Mouse (Mus musculus): Measurements from ENCODE around the gene Rgs4. TPM values are rescaled to one million over a fixed set of nuclear protein-coding genes. Genes with fewer than 3 reads are reported as not detected.
A peak's percentile ranks its signal among the peaks of the same experiment; 100 is the strongest.

The Rgs4 gene
- total and polyA plus RNA-seq, 3 experiments: 7.3 to 16.1 (median 12.4) TPM

- Histone ChIP-seq H3K27ac (peak overlapping the region; percentile 58), H3K27me3 (ENCODE audit: control insufficient read depth, insufficient read depth, low read length) (no peaks in the 10 kb centered on the region), H3K79me2 (replicated peaks; ENCODE audit: control insufficient read depth, insufficient read depth, low read length) (no peaks in the 10 kb centered on the region), H3K36me3 (ENCODE audit: control insufficient read depth, insufficient read depth, low read length) (no peaks in the 10 kb centered on the region), H3K9ac (ENCODE audit: low read depth, low read length) (no peak overlapping the region), H3K4me1 (ENCODE audit: control insufficient read depth, insufficient read depth, low read length) (no peaks in the 10 kb centered on the region), H3K4me3 (no peak overlapping the region)
- TF ChIP-seq CTCF (IDR thresholded peaks at IDR 0.05) (no peak), POLR2A (IDR thresholded peaks at IDR 0.05; ENCODE audit: insufficient read depth, low read depth, low read length) (no peak), EP300 (IDR thresholded peaks at IDR 0.05; ENCODE audit: insufficient read depth, low read depth, low read length) (no peak)
- intact Hi-C loops (cut with DNase I): no loop called here
- peak in 1 of 2 experiments; percentile 48 for DNase-seq
- WGBS: 68% methylated on average over 6 of the region's 6 CpGs
These were observed 10.2 kb downstream of the Rgs4 start for GRCm38 (mm10) chr1:169737231-169737630.

GRCm38 (mm10) chr1:169736139-169736538 is 11.3 kb downstream of the Rgs4 start:
- Histone ChIP-seq H3K9ac (ENCODE audit: low read depth, low read length) (no peak overlapping the region), H3K27ac (peak overlapping the region; percentile 54), H3K27me3 (ENCODE audit: control insufficient read depth, insufficient read depth, low read length) (no peaks in the 10 kb centered on the region), H3K4me1 (ENCODE audit: control insufficient read depth, insufficient read depth, low read length) (no peaks in the 10 kb centered on the region), H3K79me2 (replicated peaks; ENCODE audit: control insufficient read depth, insufficient read depth, low read length) (no peaks in the 10 kb centered on the region), H3K36me3 (ENCODE audit: control insufficient read depth, insufficient read depth, low read length) (no peaks in the 10 kb centered on the region), H3K4me3 (no peak overlapping the region)
- DNase-seq: no peak
- TF ChIP-seq POLR2A (IDR thresholded peaks at IDR 0.05; ENCODE audit: insufficient read depth, low read depth, low read length) (no peak), EP300 (IDR thresholded peaks at IDR 0.05; ENCODE audit: insufficient read depth, low read depth, low read length) (no peak), CTCF (IDR thresholded peaks at IDR 0.05) (no peak)
- intact Hi-C loops (cut with DNase I): no loop called here
- WGBS: 58% methylated on average over 6 of the region's 6 CpGs

GRCm38 (mm10) chr1:169730599-169731100 is 16.8 kb downstream of the Rgs4 start:
- Histone ChIP-seq H3K4me1 (ENCODE audit: control insufficient read depth, insufficient read depth, low read length) (no peaks in the 10 kb centered on the region; the same call in 1 of the 2 replicates), H3K79me2 (replicated peaks; ENCODE audit: control insufficient read depth, insufficient read depth, low read length) (no peaks in the 10 kb centered on the region), H3K27me3 (ENCODE audit: control insufficient read depth, insufficient read depth, low read length) (no peaks in the 10 kb centered on the region), H3K9ac (ENCODE audit: low read depth, low read length) (no peak overlapping the region), H3K4me3 (no peak overlapping the region), H3K36me3 (ENCODE audit: control insufficient read depth, insufficient read depth, low read length) (no peaks in the 10 kb centered on the region), H3K27ac (no peak overlapping the region)
- intact Hi-C loops (cut with DNase I): no loop called here
- DNase-seq: no peak
- TF ChIP-seq EP300 (IDR thresholded peaks at IDR 0.05; ENCODE audit: insufficient read depth, low read depth, low read length) (no peak), POLR2A (IDR thresholded peaks at IDR 0.05; ENCODE audit: insufficient read depth, low read depth, low read length) (no peak), CTCF (IDR thresholded peaks at IDR 0.05) (no peak)
- 77% methylated on average over 7 of the region's 7 CpGs for WGBS

- 54% methylated on average over 3 of the region's 3 CpGs for WGBS
- peak overlapping the region; percentile 23 for H3K27ac ChIP-seq
- no peak overlapping the region for H3K4me3 ChIP-seq
- no peak for DNase-seq
- no peak overlapping the region for H3K9ac ChIP-seq (ENCODE audit: low read depth, low read length)
- no peaks in the 10 kb centered on the region for H3K27me3 ChIP-seq (ENCODE audit: control insufficient read depth, insufficient read depth, low read length)
- TF ChIP-seq EP300 (IDR thresholded peaks at IDR 0.05; ENCODE audit: insufficient read depth, low read depth, low read length): no peak
- no peaks in the 10 kb centered on the region for H3K79me2 ChIP-seq (replicated peaks; ENCODE audit: control insufficient read depth, insufficient read depth, low read length)
- no peaks in the 10 kb centered on the region; the same call in 1 of the 2 replicates for H3K4me1 ChIP-seq (ENCODE audit: control insufficient read depth, insufficient read depth, low read length)
- intact Hi-C loops (cut with DNase I): no loop called here
- H3K36me3 ChIP-seq (ENCODE audit: control insufficient read depth, insufficient read depth, low read length): no peaks in the 10 kb centered on the region
These were observed 21.1 kb downstream of the Rgs4 start for GRCm38 (mm10) chr1:169726319-169726718.

- H3K9ac ChIP-seq (ENCODE audit: low read depth, low read length): no peak overlapping the region
- H3K27me3 ChIP-seq (ENCODE audit: control insufficient read depth, insufficient read depth, low read length): no peaks in the 10 kb centered on the region
- no peak overlapping the region for H3K27ac ChIP-seq
- TF ChIP-seq CTCF (IDR thresholded peaks at IDR 0.05): no peak
- TF ChIP-seq EP300 (IDR thresholded peaks at IDR 0.05; ENCODE audit: insufficient read depth, low read depth, low read length): no peak
- TF ChIP-seq POLR2A (IDR thresholded peaks at IDR 0.05; ENCODE audit: insufficient read depth, low read depth, low read length): no peak
- no peaks in the 10 kb centered on the region for H3K36me3 ChIP-seq (ENCODE audit: control insufficient read depth, insufficient read depth, low read length)
- intact Hi-C loops (cut with DNase I): no loop called here
- no peak for DNase-seq
- no peak overlapping the region for H3K4me3 ChIP-seq
- no peaks in the 10 kb centered on the region; the same call in 1 of the 2 replicates for H3K4me1 ChIP-seq (ENCODE audit: control insufficient read depth, insufficient read depth, low read length)
- no peaks in the 10 kb centered on the region for H3K79me2 ChIP-seq (replicated peaks; ENCODE audit: control insufficient read depth, insufficient read depth, low read length)
- 75% methylated on average over 2 of the region's 2 CpGs for WGBS
These were observed 25.6 kb downstream of the Rgs4 start for GRCm38 (mm10) chr1:169721836-169722235.

- Histone ChIP-seq H3K27ac (no peak overlapping the region), H3K27me3 (ENCODE audit: control insufficient read depth, insufficient read depth, low read length) (no peaks in the 10 kb centered on the region), H3K79me2 (replicated peaks; ENCODE audit: control insufficient read depth, insufficient read depth, low read length) (no peaks in the 10 kb centered on the region), H3K4me3 (no peak overlapping the region), H3K4me1 (ENCODE audit: control insufficient read depth, insufficient read depth, low read length) (no peaks in the 10 kb centered on the region), H3K9ac (ENCODE audit: low read depth, low read length) (no peak overlapping the region), H3K36me3 (ENCODE audit: control insufficient read depth, insufficient read depth, low read length) (no peaks in the 10 kb centered on the region)
- WGBS: 76% methylated on average over 4 of the region's 4 CpGs
- no peak for TF ChIP-seq POLR2A (IDR thresholded peaks at IDR 0.05; ENCODE audit: insufficient read depth, low read depth, low read length)
- no peak for TF ChIP-seq EP300 (IDR thresholded peaks at IDR 0.05; ENCODE audit: insufficient read depth, low read depth, low read length)
- no peak for TF ChIP-seq CTCF (IDR thresholded peaks at IDR 0.05)
- no peak for DNase-seq
- intact Hi-C loops (cut with DNase I): no loop called here
These were observed 42.9 kb downstream of the Rgs4 start for GRCm38 (mm10) chr1:169704395-169705087.

All from heart, adult 2 months (tissue).